Mouse (Mus musculus) kidney, postnatal 25 days (tissue): ENCODE measurements around the gene Rap1gap.
A peak's percentile ranks its signal among the peaks of the same experiment; 100 is the strongest.

ENCODE experiments used
- DNase-seq, 2 experiments: peaks; one replicate each; pipeline ENCODE4 v3.0.0; 2021; ENCODE audit warnings: mixed read lengths in 2 of 2

The Rap1gap gene

DNA sequence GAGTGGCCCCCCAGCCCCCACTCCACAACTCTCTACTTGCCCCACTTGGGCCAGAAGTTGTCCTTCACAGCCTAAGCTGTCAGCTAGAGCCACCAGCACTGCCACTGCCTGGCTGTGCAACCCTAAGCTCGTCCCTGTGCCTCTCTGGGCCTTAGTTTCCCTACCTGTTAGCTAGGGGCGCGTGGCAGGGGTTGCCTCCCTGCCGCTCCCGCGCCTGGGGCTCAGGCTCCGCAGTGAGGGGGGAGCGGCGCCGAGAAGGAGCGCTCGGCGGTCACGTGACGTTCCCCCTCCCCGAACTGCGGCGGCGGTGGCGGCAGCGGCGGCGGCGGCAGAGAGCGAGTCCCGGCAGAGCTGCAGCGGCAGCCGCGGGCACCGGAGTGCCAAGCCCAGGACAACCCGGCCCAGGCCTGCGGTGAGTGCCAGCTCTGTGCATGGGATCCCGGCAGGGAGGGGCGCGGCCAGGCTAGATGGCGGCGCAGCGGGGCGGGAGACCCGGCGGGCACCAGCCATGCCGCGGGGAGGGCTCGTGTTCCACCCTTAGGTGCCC lies at the start of gene Rap1gap:
Gene Rap1gap, plus strand, starts transcription at position 294 of the 547 bp plus-strand sequence.
- peak; percentile 53 to 80 for DNase-seq

DNA sequence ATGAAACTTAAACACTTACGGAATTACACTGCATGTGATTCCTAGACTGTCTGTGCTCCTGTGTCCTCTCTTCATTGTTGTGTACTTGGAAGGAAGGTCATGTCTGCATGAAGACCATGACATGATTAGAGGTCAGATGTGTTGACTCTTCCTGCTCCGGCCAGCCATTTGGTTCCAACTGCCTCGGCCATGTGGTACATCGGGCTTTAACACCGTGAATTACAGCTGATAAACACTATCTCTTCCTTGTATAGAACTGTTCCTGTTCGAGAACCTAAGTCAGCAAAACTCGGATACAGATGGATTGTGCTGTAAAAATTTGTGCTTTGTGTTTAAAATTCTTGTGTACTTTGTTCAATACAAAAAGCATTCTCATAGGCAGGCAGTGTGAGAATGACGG lies 41.7 kb upstream of the Rap1gap start:
- no peak for DNase-seq

DNA sequence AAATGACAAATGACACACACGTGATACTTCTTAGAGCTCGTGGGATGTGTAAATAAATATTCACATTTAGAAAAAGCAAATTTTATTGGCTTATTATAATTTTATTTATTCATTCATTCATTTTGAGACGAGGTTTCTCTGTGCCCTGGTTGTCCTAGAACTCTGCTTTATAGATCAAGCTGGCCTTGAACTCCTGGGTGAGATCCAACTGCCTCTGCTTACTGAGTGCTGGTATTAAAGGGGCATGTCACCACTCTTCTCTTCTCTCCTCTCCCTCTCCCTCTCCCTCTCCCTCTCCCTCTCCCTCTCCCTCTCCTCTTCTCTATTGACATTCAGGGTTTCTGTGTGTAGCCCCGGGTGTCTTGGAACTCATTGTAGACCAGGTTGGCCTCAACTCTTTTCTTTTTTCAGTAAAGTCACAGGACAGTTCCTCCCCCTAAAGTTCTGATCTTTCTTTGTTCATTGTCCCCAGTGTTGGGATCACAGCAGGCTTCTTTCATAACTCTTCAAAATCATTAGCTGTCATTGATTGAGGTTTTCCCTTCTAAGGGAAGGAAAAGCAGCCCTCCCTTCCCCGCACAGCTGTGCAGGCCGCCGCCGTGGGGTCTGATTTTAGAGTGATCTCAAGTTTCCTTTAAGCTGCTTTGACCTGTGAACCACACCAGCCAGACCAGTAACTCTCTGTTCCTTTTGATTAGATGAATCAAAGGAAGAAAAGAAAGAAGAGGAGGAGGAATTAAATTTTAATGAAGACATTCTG lies 36.9 kb upstream of the Rap1gap start:
- no peak for DNase-seq

DNA sequence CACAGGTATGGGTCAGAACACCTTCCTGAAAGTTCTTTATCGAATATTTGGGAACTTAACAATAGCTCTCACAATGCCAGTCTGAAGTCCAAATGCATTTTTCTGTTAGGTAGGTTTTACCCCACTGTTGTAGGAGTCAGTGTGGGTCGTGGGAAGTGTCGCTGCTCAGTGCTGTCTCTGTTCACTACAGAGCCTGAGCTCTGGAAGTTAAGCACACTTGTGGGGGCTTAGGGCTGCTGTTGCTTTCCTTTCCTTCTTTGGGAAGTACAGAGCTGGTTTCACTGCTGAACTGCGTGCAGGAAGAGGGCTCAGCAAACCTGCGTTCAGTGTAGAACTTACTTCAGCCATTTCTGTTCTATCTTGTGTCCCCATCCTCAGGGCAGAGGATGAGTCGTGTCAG lies 36.1 kb upstream of the Rap1gap start:
- DNase-seq, result no peak

DNA sequence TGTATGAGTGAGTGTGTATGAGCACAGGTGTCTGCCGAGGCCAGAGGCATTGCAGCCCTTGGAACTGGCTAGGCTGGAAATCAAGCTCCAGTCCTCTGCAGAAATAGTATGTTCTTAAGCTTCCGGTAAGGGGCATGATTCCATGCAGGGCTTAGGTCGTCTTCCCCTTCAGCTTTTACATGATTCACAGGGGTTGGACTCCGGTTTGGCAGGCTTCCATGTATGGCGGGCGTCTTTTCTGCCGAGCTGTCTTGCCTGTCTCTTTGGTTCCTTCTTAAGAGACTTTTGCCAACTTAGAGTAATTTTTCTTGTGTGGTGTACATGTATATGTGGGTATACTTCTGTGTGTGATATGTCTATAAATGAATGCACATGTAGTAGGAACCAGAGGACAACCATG lies 35.2 kb upstream of the Rap1gap start:
- peak in 1 of 2 experiments; percentile 23 for DNase-seq

DNA sequence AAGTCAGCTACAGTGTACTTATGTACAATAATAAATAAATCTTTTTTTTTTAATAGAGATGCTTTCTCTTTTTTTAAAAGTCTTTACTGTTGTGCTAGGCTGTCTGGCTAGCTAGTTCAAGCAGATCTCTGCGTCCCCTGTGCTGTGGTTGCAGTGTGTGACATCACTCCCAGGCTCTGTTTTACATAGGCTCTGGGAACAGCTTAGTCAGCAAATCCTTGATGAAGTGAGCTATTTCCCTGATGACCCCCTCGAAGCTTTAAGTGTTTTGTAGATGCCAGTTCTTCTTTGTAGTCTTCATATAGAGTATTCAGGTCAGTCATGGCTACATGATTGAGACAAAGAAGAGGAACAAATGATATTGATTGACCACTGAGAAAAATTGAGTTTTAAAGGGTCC lies 34.4 kb upstream of the Rap1gap start:
- DNase-seq, result no peak

DNA sequence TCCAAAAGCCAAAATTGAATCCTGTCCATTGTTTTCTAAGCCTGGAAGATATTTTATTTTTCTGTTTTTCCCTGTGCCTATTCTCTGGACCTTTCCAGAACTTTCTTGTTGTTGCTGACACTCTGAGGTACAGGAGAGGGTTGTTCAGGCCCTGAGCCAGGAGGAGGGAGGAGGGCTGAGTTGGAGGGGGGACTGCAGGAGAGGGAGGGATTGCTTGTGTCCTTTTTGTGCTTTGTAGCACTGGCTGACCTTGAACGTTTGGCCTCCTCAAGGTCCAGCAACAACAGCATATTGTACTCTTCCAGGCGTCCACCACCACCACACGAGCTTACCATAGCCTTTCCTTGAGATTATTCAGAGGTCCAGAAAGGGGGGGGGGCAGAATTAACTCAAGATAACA lies 32.9 kb upstream of the Rap1gap start:
- peak; percentile 19 to 72 for DNase-seq

DNA sequence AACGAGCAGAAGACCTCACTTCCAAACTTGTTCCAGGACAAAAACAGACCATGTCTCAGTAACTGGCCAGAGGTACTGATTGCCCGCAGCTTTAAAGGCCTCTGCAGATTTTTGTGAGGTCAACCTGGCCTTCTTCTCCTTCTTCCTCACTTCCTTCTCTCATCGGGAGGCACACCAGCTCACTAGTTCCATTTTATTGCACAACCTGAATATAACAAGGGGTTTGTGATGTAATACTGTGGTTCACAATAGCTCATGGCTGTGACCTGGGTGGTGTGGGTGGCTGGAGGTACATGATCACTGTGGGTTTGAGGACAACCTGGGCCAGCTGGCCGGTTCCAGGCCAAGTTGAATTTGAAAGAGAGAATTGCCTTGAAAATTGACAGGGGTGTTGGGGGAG lies 31.1 kb upstream of the Rap1gap start:
- no peak for DNase-seq

DNA sequence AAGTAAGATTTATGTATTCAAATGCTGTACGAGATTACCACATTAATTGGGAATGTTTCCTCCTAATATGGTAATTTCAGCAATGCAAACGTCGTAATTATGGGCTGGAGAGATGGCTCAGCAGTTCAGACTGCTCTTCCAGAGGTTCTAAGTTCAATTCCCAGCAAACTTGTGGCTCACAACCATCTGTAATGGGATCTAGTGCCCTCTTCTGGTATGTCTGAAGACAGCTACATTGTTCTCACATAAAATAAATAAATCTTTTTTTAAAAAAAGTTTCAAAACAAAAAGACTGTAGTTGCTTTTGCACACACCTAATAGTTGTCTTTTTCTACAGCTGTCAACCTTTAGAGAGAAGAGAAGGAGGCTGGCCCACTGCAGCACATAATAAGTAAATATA lies 27.9 kb upstream of the Rap1gap start:
- no peak for DNase-seq

DNA sequence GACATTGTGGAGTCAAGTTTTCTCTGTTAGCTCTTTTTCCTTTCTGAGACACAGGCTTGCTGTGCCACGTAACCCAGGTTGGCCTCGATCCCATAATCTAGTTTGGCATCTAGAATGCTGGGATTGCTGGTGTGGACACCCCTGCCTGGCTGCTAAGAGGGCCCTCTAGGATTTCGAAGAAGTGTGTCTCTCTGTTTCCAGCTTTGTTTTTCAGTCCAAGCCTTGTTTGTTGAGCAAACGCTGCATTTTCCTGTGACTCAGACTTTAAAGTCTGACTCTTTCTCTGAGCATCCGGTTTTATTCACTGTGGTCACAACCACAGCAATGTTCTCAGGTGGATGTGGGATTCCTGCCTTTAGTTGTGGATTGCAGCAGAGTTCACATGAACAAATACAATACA lies 23.0 kb upstream of the Rap1gap start:
- no peak for DNase-seq

DNA sequence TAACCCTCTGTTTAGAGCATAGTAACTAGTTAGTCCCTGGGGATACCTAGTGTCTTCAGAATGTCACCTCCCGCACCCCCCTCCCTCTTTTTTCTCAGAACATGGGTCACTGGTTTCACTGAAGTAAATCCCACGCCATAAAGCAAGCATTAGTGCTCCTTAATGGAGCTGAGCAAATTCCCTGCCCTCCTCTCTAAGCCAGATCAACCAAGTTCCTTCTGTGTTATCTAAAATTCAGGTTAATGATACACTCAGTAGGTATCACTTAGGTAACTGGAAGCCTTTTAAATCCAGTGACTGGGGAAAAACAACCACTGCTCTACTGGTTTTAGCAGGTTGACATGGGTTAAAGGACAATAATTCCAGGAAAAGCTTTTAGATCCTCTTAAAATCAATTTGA lies 22.4 kb upstream of the Rap1gap start:
- DNase-seq, result no peak

DNA sequence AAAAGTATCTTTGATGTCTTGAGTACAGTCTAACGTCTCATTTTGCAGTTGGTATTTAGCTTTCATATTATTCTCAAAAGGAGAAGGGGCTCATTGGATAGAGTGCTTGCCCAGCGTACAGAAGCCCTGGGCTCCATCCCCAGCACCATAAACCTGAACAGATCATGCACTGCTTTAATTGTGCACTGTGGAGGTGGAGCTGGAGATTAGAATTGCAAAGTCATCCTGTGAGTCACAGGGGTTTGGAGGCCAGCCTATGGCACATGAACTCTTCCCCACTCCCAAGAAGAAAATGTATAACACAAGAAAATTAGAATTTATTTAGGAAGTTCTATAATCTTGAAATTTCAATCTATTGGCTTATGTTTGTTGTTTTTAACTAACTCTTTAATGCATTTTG lies 21.1 kb upstream of the Rap1gap start:
- no peak for DNase-seq

DNA sequence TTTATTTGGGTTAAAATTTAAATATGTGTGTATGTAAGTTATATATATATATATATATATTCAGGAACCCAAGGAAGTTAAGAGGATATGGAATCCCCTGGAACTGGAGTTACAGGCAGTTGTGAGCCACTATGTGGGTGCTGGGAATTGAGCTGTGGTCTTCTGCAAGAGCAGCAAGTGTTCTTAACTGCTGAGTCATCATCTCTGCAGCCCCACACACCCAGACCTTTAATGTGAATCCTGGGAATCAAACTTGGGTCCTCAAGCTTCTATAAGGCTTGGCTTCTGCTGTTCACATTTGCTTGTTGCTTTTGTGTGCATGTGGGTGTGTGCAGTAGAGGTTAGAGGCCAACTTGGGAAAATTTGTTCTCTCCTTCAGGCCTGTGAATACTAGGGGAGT lies 18.3 kb upstream of the Rap1gap start:
- no peak for DNase-seq

DNA sequence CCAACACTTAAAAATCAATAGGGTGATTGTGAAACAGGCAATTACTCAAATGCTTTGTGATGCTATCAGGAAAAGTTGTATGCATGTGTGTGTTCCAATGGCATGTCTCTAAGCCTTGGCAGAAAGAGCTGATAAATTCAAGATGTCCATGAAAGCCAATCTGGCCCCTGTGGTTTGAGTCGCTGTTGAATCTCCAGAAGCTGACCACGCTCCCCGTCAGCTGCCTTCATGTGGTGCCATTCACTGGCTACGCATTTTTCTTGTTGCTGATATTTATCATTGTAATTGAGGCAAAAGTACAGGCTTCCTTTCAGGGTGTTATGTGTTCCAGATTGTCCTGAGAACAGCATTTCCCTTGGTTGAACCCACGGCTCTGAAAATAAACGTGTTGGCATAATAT lies 16.9 kb upstream of the Rap1gap start:
- no peak for DNase-seq

DNA sequence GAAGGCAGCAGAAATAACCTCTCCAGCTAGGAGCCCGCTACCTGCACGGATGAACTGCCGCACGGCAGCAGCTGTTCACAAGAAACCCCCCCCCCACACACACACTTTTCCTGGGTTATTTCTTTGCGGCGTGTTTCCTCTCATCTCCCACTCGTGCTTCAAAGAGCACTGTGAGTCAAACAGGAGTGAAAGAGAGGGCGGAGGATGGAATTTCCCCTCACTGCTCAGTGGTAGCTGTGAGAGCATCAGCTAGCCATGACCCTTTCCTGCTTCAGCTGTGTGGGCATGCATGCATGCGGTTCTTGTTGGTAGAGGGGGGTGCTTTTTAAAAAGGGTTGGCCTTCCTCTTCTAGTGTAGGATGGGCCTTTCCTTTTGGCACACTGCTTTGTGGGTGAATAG lies 16.3 kb upstream of the Rap1gap start:
- no peak for DNase-seq

DNA sequence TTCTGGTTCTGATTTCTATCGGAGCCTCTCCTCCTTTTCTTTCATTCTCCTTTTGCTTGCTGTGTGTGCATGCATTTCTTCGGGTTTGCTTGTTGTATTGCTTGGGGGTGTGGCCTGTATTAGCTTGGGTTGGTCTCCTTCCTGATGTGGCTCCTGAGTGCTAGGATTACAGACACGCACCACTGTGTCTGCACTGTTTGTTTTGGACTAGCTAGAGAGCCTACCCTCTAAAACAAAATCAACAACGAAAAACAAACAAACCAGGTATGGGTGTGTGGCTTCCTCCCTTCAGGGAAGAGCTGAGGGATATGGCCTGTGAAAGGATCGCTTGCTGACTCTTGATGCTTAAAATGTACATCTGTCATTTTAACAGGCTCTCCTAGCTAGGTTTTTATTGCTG lies 13.6 kb upstream of the Rap1gap start:
- no peak for DNase-seq

DNA sequence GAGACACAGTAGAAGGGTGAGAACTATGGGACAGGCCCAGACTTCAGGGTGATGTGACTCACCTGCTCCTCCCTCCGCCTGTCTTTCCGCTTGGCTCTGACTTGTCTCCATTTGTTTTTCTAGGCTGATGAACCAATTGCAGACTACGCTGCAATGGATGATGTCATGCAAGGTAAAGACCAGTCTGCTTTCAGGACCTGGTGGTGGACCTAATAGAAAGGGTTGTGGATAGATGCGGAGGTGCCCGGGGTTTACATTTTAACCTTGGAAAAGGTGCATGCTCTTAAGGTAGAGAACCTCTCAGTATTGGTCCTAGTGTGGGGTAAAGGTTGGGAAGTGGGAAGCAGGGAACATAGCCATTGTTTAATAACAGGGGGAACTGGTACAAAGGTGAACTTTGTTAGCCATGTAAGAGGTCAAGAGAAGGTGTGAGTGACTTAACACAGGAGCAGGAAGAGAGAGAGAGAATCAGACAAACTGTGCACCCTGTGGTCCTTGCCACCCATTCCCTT lies 11.6 kb upstream of the Rap1gap start:
- DNase-seq, result no peak

DNA sequence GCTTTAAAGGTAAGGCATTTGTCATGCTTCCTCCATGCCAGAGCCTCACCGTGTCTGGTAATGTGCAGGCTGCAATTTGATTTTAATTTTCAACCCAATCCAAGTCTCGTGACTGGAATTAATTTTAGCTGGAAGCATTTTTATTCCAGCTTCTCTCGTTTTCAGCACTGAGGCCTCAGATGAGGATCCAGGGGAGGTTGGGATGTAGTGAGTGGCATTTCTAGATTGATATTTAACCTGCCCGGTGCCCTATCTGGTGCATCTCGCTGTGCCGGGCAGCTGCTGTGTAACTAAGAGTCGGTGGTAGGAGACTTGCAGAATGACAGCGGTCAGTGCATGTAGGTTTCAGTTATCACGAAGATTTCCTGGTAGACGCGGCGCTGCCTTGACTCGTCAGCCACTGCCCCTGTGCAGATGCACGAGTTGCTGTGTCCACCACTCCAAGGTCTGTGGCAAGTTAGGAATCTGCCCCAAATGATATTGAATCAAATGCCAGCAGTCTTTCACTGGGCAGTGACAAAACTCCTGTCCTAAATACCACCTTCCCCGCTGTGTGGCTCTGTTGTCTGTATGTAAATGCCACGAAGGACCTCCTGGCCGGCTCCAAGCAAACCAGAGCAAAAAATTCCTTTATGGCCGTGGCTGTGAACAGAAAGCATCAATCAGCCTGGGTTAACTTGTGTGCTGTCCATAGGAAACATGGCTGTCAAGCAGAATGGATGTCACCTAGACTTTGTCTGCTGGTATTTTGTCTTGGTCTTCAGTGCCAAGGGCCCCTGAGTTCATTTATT lies 9.1 kb upstream of the Rap1gap start:
- DNase-seq, result no peak

DNA sequence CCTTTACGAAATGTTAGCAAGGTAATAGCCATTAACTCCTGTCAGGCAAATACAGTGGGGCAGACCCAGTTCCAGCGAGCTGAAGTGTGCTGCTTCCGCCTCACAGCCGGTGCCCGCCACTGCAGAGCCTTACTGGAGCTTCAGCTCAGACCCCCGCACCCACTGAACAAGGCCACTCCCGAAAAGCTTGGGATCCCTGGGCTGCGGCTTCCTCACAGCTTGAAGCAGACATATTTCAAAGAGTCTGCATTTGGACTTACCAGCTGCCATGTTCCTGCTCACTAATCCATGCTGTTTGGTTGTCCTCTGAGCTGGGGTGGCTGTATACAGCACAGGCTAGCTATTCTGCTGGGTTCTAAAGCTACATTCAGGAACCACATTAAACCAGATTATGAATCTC lies 6.9 kb upstream of the Rap1gap start:
- no peak for DNase-seq

DNA sequence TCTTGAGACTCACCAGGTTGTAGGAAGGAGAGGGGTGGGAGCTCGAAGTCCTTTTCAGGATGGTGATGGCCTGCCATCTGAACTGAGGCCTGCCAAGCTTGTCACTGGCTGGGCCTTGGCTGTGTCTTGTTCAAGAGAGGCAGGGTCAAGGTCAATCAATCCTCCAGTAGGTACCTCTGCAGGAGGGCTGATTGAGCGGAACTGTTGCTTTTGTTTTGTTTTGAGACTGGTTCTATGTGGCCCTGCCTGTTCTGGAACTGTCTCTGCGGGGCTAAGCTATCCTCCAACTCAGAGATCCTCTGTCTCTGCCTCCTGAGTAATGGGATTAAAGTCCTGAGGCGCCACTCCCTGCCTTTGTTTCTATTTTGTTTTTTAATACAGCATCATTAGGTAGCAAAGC lies 5.0 kb upstream of the Rap1gap start:
- no peak for DNase-seq

DNA sequence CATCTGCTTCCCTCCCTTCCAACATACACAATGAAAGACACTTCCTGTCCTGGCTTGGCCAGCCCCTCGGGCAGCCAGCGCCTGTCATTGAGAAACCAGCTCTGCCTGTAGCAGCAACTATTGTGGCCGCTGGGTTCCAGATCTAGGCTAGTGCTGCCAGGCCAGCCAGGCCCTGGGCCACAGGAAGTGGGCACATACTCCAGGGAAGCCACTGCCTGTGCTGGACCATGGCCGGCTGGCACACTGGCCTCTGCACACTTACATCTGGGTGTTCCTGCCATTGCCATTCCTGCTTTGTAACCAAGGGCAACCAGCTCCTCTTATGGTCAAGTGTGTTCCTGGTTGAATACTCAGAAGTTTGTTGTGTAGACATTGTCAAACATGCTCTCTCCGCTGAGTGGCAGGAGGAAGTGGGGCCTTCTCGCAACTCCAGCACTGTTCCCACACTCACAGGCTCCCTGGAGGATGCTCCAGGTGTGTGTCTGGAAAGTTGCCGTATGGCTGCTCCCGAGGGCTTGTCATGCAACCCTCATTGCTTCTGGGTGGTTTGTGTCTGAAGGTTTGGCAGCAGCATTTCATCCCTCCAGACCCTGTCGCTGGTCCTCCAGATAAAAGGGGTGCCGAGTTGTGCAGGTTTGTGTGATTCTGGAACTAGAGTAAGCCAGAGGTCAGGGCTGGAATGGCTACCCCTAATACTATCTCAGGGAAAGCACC lies 4.0 kb upstream of the Rap1gap start:
- peak in 1 of 2 experiments; percentile 59 for DNase-seq

DNA sequence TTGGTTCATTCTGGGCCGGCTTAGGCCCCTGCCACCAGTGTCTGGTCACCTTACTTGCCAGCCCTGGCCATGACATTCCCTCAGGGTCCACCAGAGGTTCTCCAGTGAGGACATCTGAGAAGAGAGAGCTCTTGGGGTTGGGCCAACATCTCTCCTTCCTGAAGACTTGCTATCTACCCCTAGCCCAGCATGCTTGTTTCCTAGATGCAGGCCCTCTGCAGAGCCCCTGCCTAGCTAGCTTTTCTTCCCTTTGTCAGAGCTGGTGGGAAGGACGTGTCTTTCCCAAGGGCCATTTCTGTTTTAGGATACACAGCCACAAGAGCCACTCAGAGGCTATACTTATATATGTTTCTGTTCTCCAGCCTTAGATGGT lies 3.5 kb upstream of the Rap1gap start:
- DNase-seq, result no peak

DNA sequence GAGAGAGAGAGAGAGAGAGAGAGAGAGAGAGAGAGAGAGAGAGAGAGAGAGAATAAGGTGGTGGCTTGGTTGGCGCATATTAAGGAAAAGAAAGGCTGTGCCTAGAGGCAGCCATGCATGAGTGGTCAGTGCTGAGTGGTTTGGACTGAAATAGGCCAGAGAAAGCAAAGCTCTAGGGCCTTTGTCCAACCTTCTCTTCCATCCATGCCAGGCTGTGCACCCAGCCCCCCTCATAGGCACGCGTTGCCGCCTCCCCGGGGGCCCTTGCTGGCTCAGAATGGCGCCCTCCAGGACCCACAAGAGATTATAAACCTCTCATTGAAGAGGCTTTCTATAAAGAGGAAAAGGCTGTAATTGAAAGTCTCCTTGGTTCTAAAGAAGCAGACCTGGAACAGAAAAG lies 3.0 kb upstream of the Rap1gap start:
- DNase-seq, result peak; percentile 55 to 80
